In the genomic region with DNA sequence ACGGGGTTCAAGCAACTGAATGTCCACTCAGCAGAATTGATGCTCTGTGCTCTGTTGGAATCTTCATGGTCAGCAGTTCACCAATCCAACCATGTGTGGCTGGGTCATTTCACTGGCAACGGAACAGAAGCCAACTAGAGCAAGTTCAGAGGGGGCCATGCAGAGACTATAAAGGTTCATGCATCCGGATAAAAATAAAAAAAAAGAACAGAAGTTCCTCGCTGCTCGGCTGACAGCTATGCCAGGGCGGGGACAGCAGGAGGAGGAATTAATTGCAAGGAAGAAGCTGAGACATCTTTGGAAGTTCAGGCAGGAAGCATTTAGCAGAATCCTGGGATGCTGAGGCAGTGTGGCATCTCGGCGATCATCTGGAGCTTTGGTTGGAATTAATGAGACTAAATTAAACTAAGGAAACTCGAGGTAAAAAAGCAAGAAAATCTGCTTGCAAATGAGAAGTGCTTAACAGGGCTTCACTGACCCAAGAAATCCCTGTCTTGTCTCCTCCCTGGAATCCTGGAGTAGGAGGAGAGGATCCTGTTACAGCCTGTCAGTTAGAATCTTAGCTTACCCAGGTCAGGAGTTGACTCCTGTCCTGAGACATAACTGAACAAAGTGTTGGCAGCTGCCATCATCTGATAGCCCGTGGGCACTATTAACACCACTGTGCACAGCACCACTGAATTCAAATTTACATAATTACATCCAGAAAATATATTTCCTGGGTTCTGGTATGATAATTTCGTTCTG, we compare ENCODE assay signal across 10 mouse cellular contexts.
DNase-seq lines count a peak whose midpoint lies in the region; TF ChIP-seq lines count a peak whose summit lies in the region.
"Had no signal": no experiment of that assay in that cellular context is flagged by ENCODE, and none has a peak within 500 bp of the region (broad histone marks: within the 10 kb centered on the region; RNA-seq: fewer than 3 reads in every experiment).

No protein-coding gene starts in this region.

- peak overlapping the region; percentile 37 for H3K27ac ChIP-seq in left cerebral cortex, adult 2 months
- H3K27ac ChIP-seq: macrophage had no signal

- H3K4me3 ChIP-seq in left cerebral cortex, adult 2 months: no peak overlapping the region

- intact Hi-C loops in left cerebral cortex, adult 2 months (cut with DNase I): loop anchor here (5.0 kb wide), 1 partner anchor 76 kb away; a partner anchor contains a TSS

- DNase-seq in left cerebral cortex, adult 2 months (ENCODE audit: extremely low spot score in 1 of 2, low spot score in 2 of 2): no peak
- no peak for DNase-seq in left cerebral cortex, adult 11 months (ENCODE audit: low spot score)
- DNase-seq in frontal cortex, postnatal 14 days (ENCODE audit: low spot score in 2 of 2): peak; percentile 38 to 39
- DNase-seq in kidney, postnatal 36 days: peak; percentile 52 to 80
- peak; percentile 38 for DNase-seq in retina, embryonic 14.5 days (ENCODE audit: low spot score)
- no peak for DNase-seq in ovary, postnatal 10 days (ENCODE audit: low spot score)
- no peak for DNase-seq in spleen, postnatal 36 days (ENCODE audit: low spot score in 2 of 2)
- no peak for DNase-seq in urinary bladder, postnatal 10 days (ENCODE audit: low spot score)
- DNase-seq: thymus, postnatal 4 days had no signal

- TF ChIP-seq CTCF in left cerebral cortex, adult 2 months (IDR thresholded peaks at IDR 0.05): no peak

Comparison
In these comparisons a context has a peak if more than half of its experiments do, and no peak if none do; other contexts are left out.
1. DNase-seq: peak in frontal cortex, postnatal 14 days (2 of 2), kidney, postnatal 36 days (2 of 2) and retina, embryonic 14.5 days (single experiment); none in left cerebral cortex, adult 2 months (0 of 2), left cerebral cortex, adult 11 months (single experiment), ovary, postnatal 10 days (single experiment), spleen, postnatal 36 days (0 of 2) and urinary bladder, postnatal 10 days (single experiment).